ENCODE assay signal across 9 mouse cellular contexts in the genomic region with DNA sequence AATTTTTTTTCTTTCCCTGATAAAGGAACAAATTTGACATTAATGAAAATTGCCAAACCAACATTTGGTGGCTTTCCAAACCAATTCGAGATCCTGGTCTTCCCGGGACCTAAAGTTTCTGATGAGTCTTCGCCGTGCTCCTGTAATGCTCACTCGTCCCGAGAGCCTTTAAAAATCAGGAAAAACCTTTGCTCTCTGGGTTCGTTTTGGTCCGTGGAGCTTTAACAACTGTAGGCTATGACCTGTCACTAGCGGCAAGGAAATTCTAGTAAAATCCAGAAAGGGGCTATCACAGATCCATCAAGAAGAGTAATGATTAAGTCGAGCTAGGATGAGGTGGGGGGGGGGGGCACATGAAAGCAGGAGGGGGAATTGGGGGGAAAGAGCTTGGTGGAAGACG. TPM values are rescaled to one million over a fixed set of nuclear protein-coding genes. Genes with fewer than 3 reads are reported as not detected.
DNase-seq lines count a peak whose midpoint lies in the region; ATAC-seq and TF ChIP-seq lines count a peak whose summit lies in the region.
"Had no signal": no experiment of that assay in that cellular context is flagged by ENCODE, and none has a peak within 500 bp of the region (broad histone marks: within the 10 kb centered on the region; RNA-seq: fewer than 3 reads in every experiment).

No protein-coding gene starts in this region.

- DNase-seq in cerebellum, adult 2 months: no peak
- DNase-seq in thymus, adult 2 months: no peak
- DNase-seq in thymus, postnatal 14 days: no peak
- no peak for DNase-seq in liver, embryonic 11.5 days (ENCODE audit: low spot score)
- DNase-seq in frontal cortex, postnatal 10 days (ENCODE audit: low spot score in 2 of 2): no peak
- DNase-seq in left cerebral cortex, postnatal 25 days (ENCODE audit: low spot score in 2 of 2): no peak

- under 1% methylated on average over 11 of the region's 11 CpGs for WGBS in cerebellum, adult 2 months
- 4% methylated on average over 11 of the region's 11 CpGs for WGBS in thymus, adult 2 months
- 2% methylated on average over 11 of the region's 11 CpGs for WGBS in liver, embryonic 11.5 days

- peak overlapping the region; percentile 23; the same call in 1 of the 2 replicates for H3K27ac ChIP-seq in cerebellum, adult 2 months (ENCODE audit: insufficient read depth, low read length)
- H3K27ac ChIP-seq in thymus, adult 2 months (ENCODE audit: control insufficient read depth, insufficient read depth, low read length): peak overlapping the region; percentile 74; the same call in 1 of the 2 replicates
- peak overlapping the region; percentile 81 for H3K27ac ChIP-seq in liver, embryonic 11.5 days (ENCODE audit: low read depth, low read length)

- H3K9me3 ChIP-seq in liver, embryonic 11.5 days (ENCODE audit: control insufficient read depth, low read length): no peaks in the 10 kb centered on the region

- no peak for TF ChIP-seq POLR2A in cerebellum, adult 2 months (IDR thresholded peaks at IDR 0.05; ENCODE audit: borderline replicate concordance, insufficient read depth, low read length)
- TF ChIP-seq POLR2A in thymus, adult 2 months (IDR thresholded peaks at IDR 0.05; ENCODE audit: control insufficient read depth, extremely low read depth, insufficient read depth, low read length, poor library complexity): no peak

- no peak for TF ChIP-seq CTCF in cerebellum, adult 2 months (IDR thresholded peaks at IDR 0.05; ENCODE audit: borderline replicate concordance, insufficient read depth, low read depth, low read length)
- TF ChIP-seq CTCF in thymus, adult 2 months (IDR thresholded peaks at IDR 0.05; ENCODE audit: borderline replicate concordance, control insufficient read depth, extremely low read depth, insufficient read depth, low read length, poor library complexity): no peak

- peak overlapping the region; percentile 97 for H3K4me3 ChIP-seq in cerebellum, adult 2 months (replicated peaks; ENCODE audit: insufficient read depth, low read depth, low read length)
- H3K4me3 ChIP-seq in thymus, adult 2 months (ENCODE audit: control insufficient read depth, insufficient read depth, low read length): peak overlapping the region; percentile 77
- H3K4me3 ChIP-seq in liver, embryonic 11.5 days (ENCODE audit: low read depth, low read length): peak overlapping the region; percentile 83

- intact Hi-C loops in left cerebral cortex, postnatal 25 days (cut with DNase I): loop anchor here (2.0 kb wide), 2 partner anchors 75 to 109 kb away; a partner anchor contains a TSS

- H3K36me3 ChIP-seq in thymus, adult 2 months (ENCODE audit: control insufficient read depth, insufficient read depth, low read length): peaks cover 36% of the 10 kb centered on the region
- peaks cover 32% of the 10 kb centered on the region for H3K36me3 ChIP-seq in liver, embryonic 11.5 days (ENCODE audit: control insufficient read depth, insufficient read depth, low read length)

- ATAC-seq in cerebellum, adult (ENCODE audit: insufficient number of reproducible peaks, low FRiP score, low TSS enrichment): no peak
- no peak for ATAC-seq in liver, embryonic 11.5 days (replicated peaks; ENCODE audit: low FRiP score)
- ATAC-seq in monocyte, adult 5-6 weeks (replicated peaks; ENCODE audit: insufficient number of reproducible peaks, low FRiP score, low TSS enrichment, poor library complexity, severe bottlenecking): no peak

- H3K27me3 ChIP-seq in cerebellum, adult 2 months (ENCODE audit: control insufficient read depth, insufficient read depth, low read length): no peaks in the 10 kb centered on the region
- no peaks in the 10 kb centered on the region for H3K27me3 ChIP-seq in thymus, adult 2 months (ENCODE audit: control insufficient read depth, insufficient read depth, low read length)
- H3K27me3 ChIP-seq in liver, embryonic 11.5 days (replicated peaks; ENCODE audit: control insufficient read depth, insufficient read depth, low read length): no peaks in the 10 kb centered on the region

- H3K4me1 ChIP-seq in cerebellum, adult 2 months (ENCODE audit: control insufficient read depth, insufficient read depth, low read length): no peaks in the 10 kb centered on the region
- no peaks in the 10 kb centered on the region; the same call in 1 of the 2 replicates for H3K4me1 ChIP-seq in thymus, adult 2 months (replicated peaks; ENCODE audit: control insufficient read depth, insufficient read depth, low read length)
- peaks cover 4% of the 10 kb centered on the region; the same call in 1 of the 2 replicates for H3K4me1 ChIP-seq in liver, embryonic 11.5 days (replicated peaks; ENCODE audit: control insufficient read depth, insufficient read depth, low read length)

- H3K9ac ChIP-seq in liver, embryonic 11.5 days (ENCODE audit: low read depth, low read length): peak overlapping the region; percentile 84

- peak overlapping the region; percentile 81 for H3K4me2 ChIP-seq in liver, embryonic 11.5 days

RNA-seq across cellular contexts. Expression of a gene that starts 0.6 kb away (rescaled TPM):
- polyA plus RNA-seq in cerebellum, adult 2 months (2012; rRNA removed): 60.2 and 61.6 TPM in 2 replicates
- 30.7 and 33.8 TPM in 2 replicates for polyA plus RNA-seq in thymus, adult 2 months (2012; rRNA removed)
- polyA plus RNA-seq in liver, embryonic 11.5 days (2014; fragmentation: Nextera tagmentation; extraction: Ambion mirVana): 195 and 201 TPM in 2 replicates
- 10 to 100 TPM; 45.7 to 51.9 TPM for total RNA-seq in left cerebral cortex, postnatal 25 days (2021)
- total RNA-seq in monocyte, adult 5-6 weeks (2017): 87.5 to 121 TPM (median 88.0 TPM) in 3 replicates

RNA-seq across cellular contexts. Expression of a gene that starts 9.4 kb away (rescaled TPM):
- 22.0 and 22.1 TPM in 2 replicates for polyA plus RNA-seq in cerebellum, adult 2 months (2012; rRNA removed)
- polyA plus RNA-seq in thymus, adult 2 months (2012; rRNA removed): 106 TPM in 2 replicates
- polyA plus RNA-seq in liver, embryonic 11.5 days (2014; fragmentation: Nextera tagmentation; extraction: Ambion mirVana): 76.6 and 82.5 TPM in 2 replicates
- 10 to 100 TPM in 1 of 2 experiments, 1 to 10 TPM in 1; 5.7 to 10.8 TPM for total RNA-seq in left cerebral cortex, postnatal 25 days (2021)
- total RNA-seq in monocyte, adult 5-6 weeks (2017): 4.2 to 8.7 TPM (median 4.2 TPM) in 3 replicates

RNA-seq across cellular contexts. Expression of a gene that starts 18.4 kb away (rescaled TPM):
- 0.19 and 0.23 TPM in 2 replicates for polyA plus RNA-seq in cerebellum, adult 2 months (2012; rRNA removed)
- polyA plus RNA-seq in thymus, adult 2 months (2012; rRNA removed): 126 and 163 TPM in 2 replicates
- 0.94 and 1.0 TPM in 2 replicates for polyA plus RNA-seq in liver, embryonic 11.5 days (2014; fragmentation: Nextera tagmentation; extraction: Ambion mirVana)
- not detected for total RNA-seq in left cerebral cortex, postnatal 25 days (2021)
- 0.38 TPM in 1 of 3 replicates, not detected in the others for total RNA-seq in monocyte, adult 5-6 weeks (2017)
- total RNA-seq: common myeloid progenitor, adult 5-6 weeks had no signal

RNA-seq across cellular contexts. Expression of a gene that starts 29.9 kb away (rescaled TPM):
- polyA plus RNA-seq in cerebellum, adult 2 months (2012; rRNA removed): 68.6 and 76.6 TPM in 2 replicates
- polyA plus RNA-seq in thymus, adult 2 months (2012; rRNA removed): 61.5 and 67.1 TPM in 2 replicates
- polyA plus RNA-seq in liver, embryonic 11.5 days (2014; fragmentation: Nextera tagmentation; extraction: Ambion mirVana): 55.8 and 60.8 TPM in 2 replicates
- total RNA-seq in left cerebral cortex, postnatal 25 days (2021): 10 to 100 TPM; 65.5 to 66.0 TPM
- 88.2 to 109 TPM (median 106 TPM) in 3 replicates for total RNA-seq in monocyte, adult 5-6 weeks (2017)

RNA-seq across cellular contexts. Expression of a gene that starts 52.9 kb away (rescaled TPM):
- 12.0 and 18.1 TPM in 2 replicates for polyA plus RNA-seq in cerebellum, adult 2 months (2012; rRNA removed)
- polyA plus RNA-seq in thymus, adult 2 months (2012; rRNA removed): 4.4 and 10.6 TPM in 2 replicates
- polyA plus RNA-seq in liver, embryonic 11.5 days (2014; fragmentation: Nextera tagmentation; extraction: Ambion mirVana): 6.2 and 6.7 TPM in 2 replicates
- total RNA-seq in left cerebral cortex, postnatal 25 days (2021): under 1 TPM; 0.48 to 0.57 TPM
- 2.2 to 3.4 TPM (median 3.1 TPM) in 3 replicates for total RNA-seq in monocyte, adult 5-6 weeks (2017)
- total RNA-seq: common myeloid progenitor, adult 5-6 weeks had no signal

Comparison
In these comparisons a context has a peak if more than half of its experiments do, and no peak if none do; other contexts are left out.
1. H3K27ac ChIP-seq: peak in every context shown above with its lines; median percentile 81 in liver, embryonic 11.5 days; 74 in thymus, adult 2 months; 23 in cerebellum, adult 2 months.
2. RNA of a gene that starts 18.4 kb away (polyA plus RNA-seq): 126 to 163 TPM in thymus, adult 2 months; 0.94 to 1.0 TPM in liver, embryonic 11.5 days and 0.19 to 0.23 TPM in cerebellum, adult 2 months; every median in the first group is over 10 times any median in the second.
3. Peak in every context shown above with its lines, with median percentiles within 50 percentile points of each other: H3K4me3 ChIP-seq.